In genomic region chr9:107982681-107983346, GRCm38 (mm10) we compare ENCODE assay signal across 8 mouse cellular contexts. TPM values are rescaled to one million over a fixed set of nuclear protein-coding genes. Genes with fewer than 3 reads are reported as not detected.
DNase-seq lines count a peak whose midpoint lies in the region; ATAC-seq and TF ChIP-seq lines count a peak whose summit lies in the region.
"Had no signal": no experiment of that assay in that cellular context is flagged by ENCODE, and none has a peak within 500 bp of the region (broad histone marks: within the 10 kb centered on the region; RNA-seq: fewer than 3 reads in every experiment).

Gm20661 (plus strand) TSS chr9:107983058.

- H3K4me3 ChIP-seq in hindbrain, embryonic 13.5 days: peak within 1 kb of the TSS; percentile 64
- H3K4me3 ChIP-seq in limb, embryonic 10.5 days: peak within 1 kb of the TSS; percentile 83

- H3K4me2 ChIP-seq in hindbrain, embryonic 13.5 days: peak within 1 kb of the TSS; percentile 87

- peak within 1 kb of the TSS; percentile 89 for H3K27ac ChIP-seq in hindbrain, embryonic 13.5 days
- H3K27ac ChIP-seq in limb, embryonic 10.5 days: peak within 1 kb of the TSS; percentile 98

- 59% methylated on average over 14 of the region's 14 CpGs for WGBS in hindbrain, embryonic 13.5 days
- 16% methylated on average over 14 of the region's 14 CpGs for WGBS in limb, embryonic 10.5 days

- peaks cover 45% of the 10 kb centered on the region for H3K4me1 ChIP-seq in hindbrain, embryonic 13.5 days (replicated peaks)
- H3K4me1 ChIP-seq in limb, embryonic 10.5 days: peaks cover 83% of the 10 kb centered on the region

- H3K9ac ChIP-seq in hindbrain, embryonic 13.5 days: peak within 1 kb of the TSS; percentile 46

- no peaks in the 10 kb centered on the region for H3K36me3 ChIP-seq in hindbrain, embryonic 13.5 days
- peaks cover 40% of the 10 kb centered on the region for H3K36me3 ChIP-seq in limb, embryonic 10.5 days
- peaks cover 6% of the 10 kb centered on the region for H3K36me3 ChIP-seq in splenic B cell, adult 2 months (ENCODE audit: control insufficient read depth, insufficient read depth, low read length, poor library complexity, severe bottlenecking)

- no peak for TF ChIP-seq CTCF in brain, embryonic 14.5 days (IDR thresholded peaks at IDR 0.05; ENCODE audit: borderline replicate concordance, extremely low read depth, insufficient read depth, insufficient read length)

- DNase-seq in MN1 (ENCODE audit: low spot score): peak; percentile 21
- peak; percentile 65 for DNase-seq in brain, embryonic 14.5 days (ENCODE audit: low read depth)
- peak; percentile 92 for DNase-seq in forelimb bud, embryonic 11.5 days (ENCODE audit: low read depth, low spot score)
- DNase-seq in limb, embryonic 10.5 days (ENCODE audit: low spot score): peak; percentile 93
- DNase-seq in mesoderm, embryonic 11.5 days (ENCODE audit: low read depth, low spot score): peak; percentile 87
- DNase-seq in splenic B cell, adult 2 months (ENCODE audit: low read depth, low spot score): peak; percentile 33

- peaks cover 35% of the 10 kb centered on the region for H3K27me3 ChIP-seq in hindbrain, embryonic 13.5 days
- H3K27me3 ChIP-seq in limb, embryonic 10.5 days (ENCODE audit: low read depth, poor library complexity, severe bottlenecking): no peaks in the 10 kb centered on the region
- no peaks in the 10 kb centered on the region for H3K27me3 ChIP-seq in splenic B cell, adult 2 months (ENCODE audit: control insufficient read depth, insufficient read depth, low read length, poor library complexity, severe bottlenecking)

- no peak for ATAC-seq in hindbrain, embryonic 13.5 days (ENCODE audit: low FRiP score)

- no peaks in the 10 kb centered on the region for H3K9me3 ChIP-seq in hindbrain, embryonic 13.5 days
- no peaks in the 10 kb centered on the region for H3K9me3 ChIP-seq in limb, embryonic 10.5 days (replicated peaks)

- TF ChIP-seq POLR2A in brain, embryonic 14.5 days (IDR thresholded peaks at IDR 0.05; ENCODE audit: borderline replicate concordance, extremely low read depth, insufficient read depth, insufficient read length, poor library complexity, severe bottlenecking): no peak

RNA-seq across cellular contexts. Expression of gene Gm20661, which starts in this region (rescaled TPM):
- polyA plus RNA-seq in brain, embryonic 14.5 days (2012; rRNA removed): 1.3 and 1.7 TPM in 2 replicates
- polyA plus RNA-seq in hindbrain, embryonic 13.5 days (2015; fragmentation: Nextera tagmentation; extraction: Ambion mirVana): 1.1 and 1.4 TPM in 2 replicates
- polyA plus RNA-seq in limb, embryonic 10.5 days (2016; fragmentation: Nextera tagmentation; extraction: Ambion mirVana): 3.5 and 6.2 TPM in 2 replicates
- polyA plus RNA-seq: large intestine, adult 2 months had no signal

Comparison
In these comparisons a context has a peak if more than half of its experiments do, and no peak if none do; other contexts are left out.
1. DNase-seq: peak in every context shown above with its lines; median percentile 93 in limb, embryonic 10.5 days; 92 in forelimb bud, embryonic 11.5 days; 87 in mesoderm, embryonic 11.5 days; 65 in brain, embryonic 14.5 days; 33 in splenic B cell, adult 2 months; 21 in MN1.